Mouse (Mus musculus) ES-E14 (cell line): ENCODE results near the gene Gm10181. TPM values are rescaled to one million over a fixed set of nuclear protein-coding genes. Genes with fewer than 3 reads are reported as not detected.
"Not testable (repeated sequence)": the region's sequence is repeated elsewhere in the genome, so short reads cannot be mapped to it uniquely, and the experiment has no call there.

ENCODE experiments used
- DNase-seq: peaks from one replicate; pipeline ENCODE4 v3.0.0-alpha.2; 2013; ENCODE audit warnings: low read depth, low spot score
- H3K27ac ChIP-seq: 2 replicates; pipeline ENCODE4 v1.5.1; 2012; ENCODE audit warnings: low read depth, mild to moderate bottlenecking, low read length, moderate library complexity, mixed read lengths; ENCODE audit not compliant: poor library complexity, insufficient read depth, severe bottlenecking
- H3K36me3 ChIP-seq: 2 replicates; pipeline ENCODE4 v1.6.1; 2012; ENCODE audit warnings: mild to moderate bottlenecking, low read length, moderate library complexity, mixed read lengths; ENCODE audit not compliant: control insufficient read depth, poor library complexity, insufficient read depth, severe bottlenecking
- H3K4me1 ChIP-seq, 2 experiments: fragments of 150-350 bp in 1 of 2; sonication (generic) in 1 of 2; 2 replicates each; pipeline ENCODE4 v1.6.1; 2012; ENCODE audit warnings: low read length in 2 of 2, mild to moderate bottlenecking in 1 of 2, mixed read lengths in 1 of 2; ENCODE audit not compliant: control insufficient read depth in 2 of 2, insufficient read depth in 2 of 2, poor library complexity in 1 of 2
- H3K4me3 ChIP-seq, 2 experiments: fragments of 150-350 bp in 1 of 2; sonication (generic) in 1 of 2; 2 replicates each; pipeline ENCODE4 v1.5.1; 2012; ENCODE audit warnings: low read length in 2 of 2, low read depth in 1 of 2, mild to moderate bottlenecking in 1 of 2, mixed read lengths in 1 of 2; ENCODE audit not compliant: insufficient read depth in 1 of 2, poor library complexity in 1 of 2, severe bottlenecking in 1 of 2
- H3K9ac ChIP-seq: 2 replicates; pipeline ENCODE4 v1.6.1; 2012; ENCODE audit warnings: low read depth, mild to moderate bottlenecking, low read length, mixed read lengths; ENCODE audit not compliant: poor library complexity, insufficient read depth, severe bottlenecking
- H3K9me3 ChIP-seq: fragments of 150-350 bp; sonication (generic); 2 replicates; pipeline ENCODE4 v1.6.1; 2012; ENCODE audit warnings: low read depth, mild to moderate bottlenecking, low read length; ENCODE audit not compliant: control insufficient read depth, insufficient read depth
- CHD2 ChIP-seq: IDR thresholded peaks from 2 replicates; pipeline ENCODE4 v1.6.1; 2014; ENCODE audit warnings: mild to moderate bottlenecking, low read depth, low read length, inconsistent platforms
- HCFC1 ChIP-seq: IDR thresholded peaks from 2 replicates; pipeline ENCODE4 v1.6.1; 2012; ENCODE audit warnings: low read length, inconsistent platforms, borderline replicate concordance; ENCODE audit not compliant: insufficient read depth
- MAFK ChIP-seq: IDR thresholded peaks from 2 replicates; pipeline ENCODE4 v1.6.1; 2014; ENCODE audit warnings: mild to moderate bottlenecking, low read depth, low read length, inconsistent platforms; ENCODE audit not compliant: insufficient read depth
- ZC3H11A ChIP-seq: IDR thresholded peaks from 2 replicates; pipeline ENCODE4 v1.6.1; 2012; ENCODE audit warnings: low read depth, mild to moderate bottlenecking, inconsistent platforms, low read length, borderline replicate concordance
- ZNF384 ChIP-seq: IDR thresholded peaks from 2 replicates; pipeline ENCODE4 v1.6.1; 2012; ENCODE audit warnings: low read depth, low read length, inconsistent platforms
- in situ Hi-C, 2 experiments: fragments of 600-800 bp; cut with MboI; formaldehyde crosslinking; loops; one replicate each; pipeline ENCODE4 v1.15.1; 2025; ENCODE audit warnings: low sequenced_read_pairs in 2 of 2, inconsistent platforms in 1 of 2; ENCODE audit not compliant: unreplicated experiment in 2 of 2
- total RNA-seq: library from RNA; depleted of rRNA; stranded (reverse); fragments of 300-350 nt; gene quantifications from 2 replicates; pipeline ENCODE4 v1.2.3, GENCODE M21; 2012

Gene Gm10181
- total RNA-seq, 1 experiment: not detected

DNA sequence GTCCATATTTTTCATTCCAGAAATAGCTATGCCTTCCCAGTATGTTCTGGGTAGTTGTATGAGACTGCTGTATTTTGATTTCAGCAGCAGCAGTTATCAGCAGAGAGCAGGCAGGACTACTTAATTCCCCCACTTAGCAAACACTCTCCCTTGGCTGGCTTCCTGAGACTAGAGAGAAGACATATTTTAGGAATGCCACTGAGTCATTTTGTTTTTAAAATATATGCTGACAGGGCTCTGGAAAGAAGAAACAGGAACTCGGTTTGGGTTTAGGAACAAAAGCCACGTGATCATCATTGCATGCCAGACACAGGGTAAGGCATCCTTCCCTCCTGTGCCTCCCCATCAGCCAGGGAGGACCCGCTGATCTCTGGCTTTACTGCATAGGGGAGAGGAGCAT, 13.2 kb upstream of the Gm10181 start:
- no peak for TF ChIP-seq ZC3H11A
- no peak for TF ChIP-seq ZNF384
- no peak for TF ChIP-seq HCFC1
- TF ChIP-seq CHD2: no peak
- no peak for TF ChIP-seq MAFK
- Histone ChIP-seq H3K4me3 (no peak overlapping the region), H3K9ac (no peak overlapping the region), H3K4me1 (no peaks in the 10 kb centered on the region), H3K36me3 (no peaks in the 10 kb centered on the region), H3K9me3 (no peaks in the 10 kb centered on the region), H3K27ac (no peak overlapping the region)
- in situ Hi-C loops: no loop called here
- no peak for DNase-seq

- DNase-seq: no peak
- H3K9me3 ChIP-seq: no peaks in the 10 kb centered on the region
- no peaks in the 10 kb centered on the region for H3K4me1 ChIP-seq
- H3K36me3 ChIP-seq: no peaks in the 10 kb centered on the region
- no peak overlapping the region for H3K27ac ChIP-seq
- TF ChIP-seq MAFK: no peak
- TF ChIP-seq HCFC1: no peak
- TF ChIP-seq ZC3H11A: no peak
- TF ChIP-seq CHD2: no peak
- in situ Hi-C loops: no loop called here
- no peak overlapping the region for H3K9ac ChIP-seq
- no peak overlapping the region for H3K4me3 ChIP-seq
Observed at GRCm38 (mm10) chr9:25076505-25076904, 12.7 kb upstream of the Gm10181 start.

DNA sequence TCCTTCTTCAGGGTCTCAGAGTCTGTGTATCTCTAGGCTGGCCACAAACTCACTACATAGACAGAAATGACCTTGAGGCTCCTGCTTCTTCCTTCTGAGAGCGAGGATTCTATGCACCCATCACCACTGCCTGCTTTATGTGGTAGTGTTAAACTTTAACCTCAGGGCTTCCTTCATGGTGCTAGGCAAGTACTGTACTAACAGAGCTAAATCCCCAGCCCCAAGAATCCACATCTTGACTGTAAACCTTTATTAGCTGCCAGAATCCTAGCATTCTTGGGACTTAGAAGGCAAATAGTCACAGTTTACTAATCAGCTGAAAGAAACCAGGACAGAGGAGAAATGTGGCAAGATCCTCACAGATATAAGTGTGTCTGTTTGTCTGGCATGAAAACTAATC, 1.6 kb downstream of the Gm10181 start:
- H3K4me3 ChIP-seq: no peak overlapping the region
- H3K27ac ChIP-seq: no peak overlapping the region
- no peaks in the 10 kb centered on the region for H3K9me3 ChIP-seq
- H3K4me1 ChIP-seq: no peaks in the 10 kb centered on the region
- no peak for TF ChIP-seq ZNF384
- no peak for DNase-seq
- no peak overlapping the region for H3K9ac ChIP-seq
- in situ Hi-C loops: no loop called here
- H3K36me3 ChIP-seq: no peaks in the 10 kb centered on the region

- TF ChIP-seq MAFK (no peak), ZC3H11A (no peak), ZNF384 (no peak), HCFC1 (no peak), CHD2 (no peak)
- no peaks in the 10 kb centered on the region for H3K9me3 ChIP-seq
- in situ Hi-C loops: no loop called here
Observed at GRCm38 (mm10) chr9:25102881-25103280, 13.7 kb downstream of the Gm10181 start.

GRCm38 (mm10) chr9:25104638-25105037, 15.4 kb downstream of the Gm10181 start:
- H3K4me1 ChIP-seq: no peaks in the 10 kb centered on the region
- H3K9me3 ChIP-seq: no peaks in the 10 kb centered on the region
- TF ChIP-seq MAFK (no peak), ZC3H11A (peak; percentile 86)
- in situ Hi-C loops: no loop called here
- H3K9ac ChIP-seq: no peak overlapping the region
- peaks cover 3% of the 10 kb centered on the region; the same call in 1 of the 2 replicates for H3K36me3 ChIP-seq
- DNase-seq: peak; percentile 43
- no peak overlapping the region for H3K4me3 ChIP-seq
- no peak overlapping the region for H3K27ac ChIP-seq

More at GRCm38 (mm10) chr9:25102881-25103280, 13.7 kb downstream of the Gm10181 start:
- H3K9ac ChIP-seq: no peak overlapping the region
- H3K36me3 ChIP-seq: peaks cover 3% of the 10 kb centered on the region; the same call in 1 of the 2 replicates
- H3K4me1 ChIP-seq: no peaks in the 10 kb centered on the region
- DNase-seq: no peak
- H3K27ac ChIP-seq: no peak overlapping the region
- no peak overlapping the region for H3K4me3 ChIP-seq

DNA sequence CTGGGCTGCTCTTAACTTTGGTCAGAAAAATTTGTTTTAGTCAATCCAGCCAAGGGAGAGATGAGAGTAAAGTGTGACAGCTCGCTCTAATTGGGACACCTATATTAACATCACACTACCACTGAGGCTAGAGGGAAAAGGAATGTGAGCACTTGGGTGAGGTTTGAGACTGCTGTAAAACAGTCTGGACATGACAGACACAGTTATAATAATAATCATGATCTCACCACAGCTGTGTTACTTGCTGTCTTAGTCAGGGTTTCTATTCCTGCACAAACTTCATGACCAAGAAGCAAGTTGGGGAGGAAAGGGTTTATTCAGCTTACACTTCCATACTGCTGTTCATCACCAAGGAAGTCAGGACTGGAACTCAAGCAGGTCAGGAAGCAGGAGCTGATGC, 34.4 kb downstream of the Gm10181 start:
- DNase-seq, H3K4me3 ChIP-seq, H3K36me3 ChIP-seq, H3K27ac ChIP-seq, in situ Hi-C loops, H3K9me3 ChIP-seq, H3K9ac ChIP-seq, H3K4me1 ChIP-seq: not testable (repeated sequence)
